Mouse (Mus musculus) thymus, adult 2 months (tissue): ENCODE data around the gene Trabd2b. TPM values are rescaled to one million over a fixed set of nuclear protein-coding genes. Genes with fewer than 3 reads are reported as not detected.

ENCODE experiments used
- DNase-seq: peaks from one replicate; pipeline ENCODE4 v3.0.0; 2021
- H3K27ac ChIP-seq: fragments of 200-500 bp; 2 replicates; pipeline ENCODE4 v1.5.1; 2012; ENCODE audit warnings: low read length, control low read depth; ENCODE audit not compliant: control insufficient read depth, insufficient read depth
- H3K27me3 ChIP-seq: fragments of 200-500 bp; 2 replicates; pipeline ENCODE4 v1.6.1; 2012; ENCODE audit warnings: mild to moderate bottlenecking, low read length, moderate library complexity, mixed read lengths; ENCODE audit not compliant: control insufficient read depth, insufficient read depth
- H3K36me3 ChIP-seq: fragments of 200-500 bp; 2 replicates; pipeline ENCODE4 v1.6.1; 2012; ENCODE audit warnings: mild to moderate bottlenecking, low read length, moderate library complexity; ENCODE audit not compliant: control insufficient read depth, insufficient read depth
- H3K4me1 ChIP-seq: fragments of 200-500 bp; replicated peaks from 2 replicates; pipeline ENCODE4 v1.6.1; 2012; ENCODE audit warnings: low read length; ENCODE audit not compliant: control insufficient read depth, insufficient read depth
- H3K4me3 ChIP-seq: fragments of 200-500 bp; 2 replicates; pipeline ENCODE4 v1.5.1; 2012; ENCODE audit warnings: mild to moderate bottlenecking, low read length, control low read depth, moderate library complexity; ENCODE audit not compliant: control insufficient read depth, insufficient read depth
- CTCF ChIP-seq: fragments of 200-500 bp; IDR thresholded peaks from 2 replicates; pipeline ENCODE4 v1.5.1; 2012; ENCODE audit warnings: mild to moderate bottlenecking, control low read depth, low read length, moderate library complexity, borderline replicate concordance; ENCODE audit not compliant: control insufficient read depth, poor library complexity, insufficient read depth; ENCODE audit errors: extremely low read depth
- POLR2A ChIP-seq: fragments of 200-500 bp; IDR thresholded peaks from 2 replicates; pipeline ENCODE4 v1.6.1; 2012; ENCODE audit warnings: mild to moderate bottlenecking, low read length, control low read depth, moderate library complexity; ENCODE audit not compliant: control insufficient read depth, poor library complexity, insufficient read depth; ENCODE audit errors: extremely low read depth
- WGBS: fragments of 180-500 bp; shearing (Covaris S2); methylation state at CpG from one replicate; pipeline ENCODE4 v1.1.7; 2018; 5-methylcytosine and 5-hydroxymethylcytosine counted together
- polyA plus RNA-seq: library from polyadenylated mRNA; depleted of rRNA; stranded (reverse); fragments of >200 nt; gene quantifications from 2 replicates; pipeline ENCODE4 v1.2.3, GENCODE M21; 2012

The Trabd2b gene
- polyA plus RNA-seq, 1 experiment, result 1.5 TPM

DNA sequence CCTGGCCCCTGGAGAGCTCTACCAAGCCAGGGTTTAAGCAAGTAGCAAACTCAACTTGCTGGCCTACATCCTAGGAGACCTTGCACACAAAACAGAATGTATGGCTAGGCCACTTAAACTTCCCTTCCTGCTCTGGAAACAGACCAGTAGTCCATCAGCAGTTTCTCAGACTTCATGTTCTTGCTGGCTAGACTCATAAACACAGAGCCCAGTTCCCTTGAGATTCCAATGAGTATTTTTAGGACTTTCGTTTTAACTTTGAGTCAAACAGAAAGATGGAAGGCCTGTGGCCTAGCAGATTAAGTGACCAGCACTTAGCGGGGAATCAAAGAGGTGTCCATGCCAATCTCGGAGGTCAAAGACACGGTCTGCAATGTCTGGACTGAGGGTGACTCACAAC, 206.3 kb downstream of the Trabd2b start:
- no peak for DNase-seq
- WGBS, result 90% methylated on average over 4 of the region's 4 CpGs
- H3K4me3 ChIP-seq, result no peak overlapping the region
- peaks cover 5% of the 10 kb centered on the region; the same call in 1 of the 2 replicates for H3K4me1 ChIP-seq
- TF ChIP-seq POLR2A (no peak), CTCF (no peak)
- H3K27ac ChIP-seq, result no peak overlapping the region
- H3K27me3 ChIP-seq, result no peaks in the 10 kb centered on the region
- no peaks in the 10 kb centered on the region for H3K36me3 ChIP-seq

- no peak for DNase-seq
- Histone ChIP-seq H3K4me1 (peaks cover 5% of the 10 kb centered on the region; the same call in 1 of the 2 replicates), H3K27me3 (no peaks in the 10 kb centered on the region), H3K27ac (no peak overlapping the region), H3K36me3 (no peaks in the 10 kb centered on the region), H3K4me3 (no peak overlapping the region)
- TF ChIP-seq CTCF (no peak), POLR2A (no peak)
- WGBS, result 58% methylated on average over 1 of the region's 1 CpGs
Observed at GRCm38 (mm10) chr4:114614086-114614485, 207.6 kb downstream of the Trabd2b start.

DNA sequence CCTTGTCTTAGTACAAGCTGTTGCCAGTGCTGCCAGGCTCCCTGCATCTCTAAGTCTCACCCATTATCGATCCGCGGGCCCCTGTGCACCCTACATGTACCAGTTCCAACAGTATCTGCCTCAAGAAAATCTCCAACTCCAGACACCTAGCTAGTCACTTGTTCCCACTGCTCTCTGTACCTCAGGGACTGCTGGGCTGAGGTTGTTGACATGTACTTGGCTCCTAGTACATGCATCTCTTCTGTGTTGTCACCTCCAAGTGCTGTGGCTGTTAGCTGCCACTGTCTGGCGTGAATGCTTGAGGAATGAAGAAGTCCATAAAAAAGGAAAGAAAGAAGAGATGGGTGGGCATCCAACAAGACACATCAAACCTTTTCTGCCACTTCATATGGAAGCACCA, 209.2 kb downstream of the Trabd2b start:
- H3K27ac ChIP-seq, result no peak overlapping the region
- TF ChIP-seq POLR2A (no peak), CTCF (no peak)
- H3K36me3 ChIP-seq, result no peaks in the 10 kb centered on the region
- no peaks in the 10 kb centered on the region for H3K4me1 ChIP-seq
- 96% methylated on average over 4 of the region's 4 CpGs for WGBS
- no peak for DNase-seq
- no peak overlapping the region for H3K4me3 ChIP-seq
- no peaks in the 10 kb centered on the region for H3K27me3 ChIP-seq

GRCm38 (mm10) chr4:114622929-114623328, 216.4 kb downstream of the Trabd2b start:
- peaks cover 5% of the 10 kb centered on the region for H3K4me1 ChIP-seq
- TF ChIP-seq CTCF (no peak), POLR2A (no peak)
- H3K4me3 ChIP-seq, result no peak overlapping the region
- no peaks in the 10 kb centered on the region; the same call in 1 of the 2 replicates for H3K27me3 ChIP-seq
- H3K36me3 ChIP-seq, result no peaks in the 10 kb centered on the region
- DNase-seq, result no peak
- 87% methylated on average over 5 of the region's 5 CpGs for WGBS
- H3K27ac ChIP-seq, result no peak overlapping the region

DNA sequence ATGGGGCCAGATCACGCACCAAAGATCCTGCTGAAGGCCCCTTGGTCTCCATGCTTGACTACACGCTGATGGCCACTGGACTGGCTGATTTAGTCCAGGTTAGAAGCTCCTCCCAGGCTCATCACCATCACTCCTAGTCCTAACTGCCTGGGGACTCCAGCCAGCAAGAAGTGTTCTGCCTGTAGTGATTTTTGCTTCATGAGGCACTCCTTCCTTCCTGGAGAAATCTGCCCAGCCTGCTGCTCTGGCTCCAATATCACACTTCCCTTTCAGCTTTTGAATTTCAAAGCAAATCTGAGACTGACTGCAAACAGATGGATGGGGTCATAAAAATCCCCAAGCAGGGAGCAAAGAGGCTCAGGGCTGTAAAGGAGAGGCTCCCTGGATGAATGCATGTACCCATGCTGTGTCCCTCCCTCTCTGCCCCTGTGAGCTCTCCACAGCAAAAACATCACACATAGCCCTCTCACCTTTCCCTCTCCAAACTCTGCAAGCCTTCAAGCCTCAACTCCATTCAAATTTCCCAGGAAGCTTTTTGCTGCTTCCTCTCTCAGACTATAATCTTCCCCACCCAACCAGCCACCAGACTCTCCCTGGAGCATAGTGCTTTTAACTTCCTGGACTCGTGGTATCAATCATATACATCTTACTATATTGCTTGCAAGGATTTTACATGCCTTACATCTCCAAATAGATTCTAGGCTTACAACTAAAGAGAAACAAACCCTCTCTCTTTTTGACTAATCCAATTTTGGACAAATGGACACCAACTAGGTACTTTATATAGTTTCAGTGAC, 217.8 kb downstream of the Trabd2b start:
- 52% methylated on average over 3 of the region's 3 CpGs for WGBS
- no peak overlapping the region for H3K27ac ChIP-seq
- H3K4me3 ChIP-seq, result no peak overlapping the region
- no peaks in the 10 kb centered on the region; the same call in 1 of the 2 replicates for H3K27me3 ChIP-seq
- TF ChIP-seq CTCF (no peak), POLR2A (no peak)
- no peak for DNase-seq
- no peaks in the 10 kb centered on the region for H3K36me3 ChIP-seq
- peaks cover 5% of the 10 kb centered on the region for H3K4me1 ChIP-seq

GRCm38 (mm10) chr4:114625357-114625756, 218.8 kb downstream of the Trabd2b start:
- Histone ChIP-seq H3K4me1 (peaks cover 5% of the 10 kb centered on the region), H3K27ac (peak overlapping the region; percentile 1; the same call in 1 of the 2 replicates), H3K4me3 (no peak overlapping the region), H3K36me3 (no peaks in the 10 kb centered on the region), H3K27me3 (no peaks in the 10 kb centered on the region; the same call in 1 of the 2 replicates)
- no peak for TF ChIP-seq POLR2A
- no peak for TF ChIP-seq CTCF
- 14% methylated on average over 4 of the region's 4 CpGs for whole genome bisulfite sequencing
- peak; percentile 24 for DNase-seq

DNA sequence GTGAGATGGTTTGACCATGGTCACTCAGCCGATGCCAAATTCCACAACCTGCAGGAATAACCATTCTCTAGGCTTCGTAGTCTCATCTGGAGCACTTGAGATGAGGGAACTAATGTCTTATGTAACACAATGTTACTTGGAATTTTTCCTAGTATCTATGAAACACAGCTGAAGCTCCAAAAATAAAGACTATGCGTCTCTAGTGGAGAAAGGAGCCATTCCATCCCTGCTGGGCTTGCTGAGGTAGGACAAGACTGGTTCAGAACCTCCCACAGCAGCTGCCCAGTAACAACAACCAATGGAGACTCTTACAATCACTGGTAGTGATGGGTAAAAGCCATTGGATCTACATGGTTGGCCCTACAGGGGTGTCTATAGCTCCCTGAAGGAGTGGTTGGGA, 219.4 kb downstream of the Trabd2b start:
- no peak overlapping the region for H3K27ac ChIP-seq
- H3K27me3 ChIP-seq, result no peaks in the 10 kb centered on the region; the same call in 1 of the 2 replicates
- 95% methylated on average over 3 of the region's 3 CpGs for WGBS
- H3K4me1 ChIP-seq, result peaks cover 5% of the 10 kb centered on the region
- no peak overlapping the region for H3K4me3 ChIP-seq
- H3K36me3 ChIP-seq, result no peaks in the 10 kb centered on the region
- no peak for DNase-seq
- TF ChIP-seq POLR2A, result no peak
- TF ChIP-seq CTCF, result no peak
